Mouse (Mus musculus) MEL (cell line): ENCODE measurements around the gene Reps1. TPM values are rescaled to one million over a fixed set of nuclear protein-coding genes. Genes with fewer than 3 reads are reported as not detected.

ENCODE experiments used
- DNase-seq: peaks from one replicate; pipeline ENCODE4 v3.0.0; 2011; ENCODE audit warnings: low read depth, low spot score
- H3K27ac ChIP-seq: 2 replicates; pipeline ENCODE4 v1.5.1; 2012; ENCODE audit warnings: low read depth, mild to moderate bottlenecking, control low read depth, low read length, moderate library complexity; ENCODE audit not compliant: control insufficient read depth
- H3K27me3 ChIP-seq, 2 experiments: fragments of 150-350 bp in 1 of 2; sonication (generic) in 1 of 2; 2 replicates each; pipeline ENCODE4 v1.6.1; 2012; ENCODE audit warnings: low read length in 2 of 2, mild to moderate bottlenecking in 2 of 2, improper control_type of control experiment in 1 of 2, moderate library complexity in 1 of 2; ENCODE audit not compliant: insufficient read depth in 2 of 2, control insufficient read depth in 1 of 2
- H3K36me3 ChIP-seq, 2 experiments: 2 replicates each; pipeline ENCODE4 v1.6.1; 2012 to 2014; ENCODE audit warnings: low read length in 2 of 2, improper control_type of control experiment in 1 of 2, inconsistent platforms in 1 of 2, mild to moderate bottlenecking in 1 of 2; ENCODE audit not compliant: insufficient read depth in 2 of 2, control insufficient read depth in 1 of 2
- H3K4me1 ChIP-seq, 2 experiments: fragments of 150-350 bp in 1 of 2; sonication (generic) in 1 of 2; 2 replicates each; pipeline ENCODE4 v1.6.1; 2012; ENCODE audit warnings: low read length in 2 of 2, improper control_type of control experiment in 1 of 2, mild to moderate bottlenecking in 1 of 2; ENCODE audit not compliant: insufficient read depth in 2 of 2, control insufficient read depth in 1 of 2
- H3K4me3 ChIP-seq, 2 experiments: fragments of 150-350 bp in 1 of 2; sonication (generic) in 1 of 2; 2 replicates each; pipeline ENCODE4 v1.5.1; 2012; ENCODE audit warnings: low read depth in 2 of 2, low read length in 2 of 2, mild to moderate bottlenecking in 2 of 2, moderate library complexity in 2 of 2, control low read depth in 1 of 2, improper control_type of control experiment in 1 of 2; ENCODE audit not compliant: control insufficient read depth in 1 of 2, insufficient read depth in 1 of 2
- H3K79me2 ChIP-seq: 2 replicates; pipeline ENCODE4 v1.6.1; 2012; ENCODE audit warnings: mild to moderate bottlenecking, low read length, moderate library complexity; ENCODE audit not compliant: control insufficient read depth, poor library complexity, insufficient read depth
- H3K9ac ChIP-seq: 2 replicates; pipeline ENCODE4 v1.6.1; 2012; ENCODE audit warnings: low read depth, mild to moderate bottlenecking, control low read depth, low read length, moderate library complexity; ENCODE audit not compliant: control insufficient read depth, poor library complexity, severe bottlenecking
- H3K9me3 ChIP-seq: fragments of 150-350 bp; sonication (generic); replicated peaks from 2 replicates; pipeline ENCODE4 v1.6.1; 2012; ENCODE audit warnings: mild to moderate bottlenecking, low read length, improper control_type of control experiment, moderate library complexity; ENCODE audit not compliant: insufficient read depth
- CHD1 ChIP-seq: IDR thresholded peaks from 2 replicates; pipeline ENCODE4 v1.6.1; 2012; ENCODE audit warnings: low read depth, mild to moderate bottlenecking, inconsistent platforms, low read length, improper control_type of control experiment
- ELF1 ChIP-seq: IDR thresholded peaks from 2 replicates; pipeline ENCODE4 v1.6.1; 2014; ENCODE audit warnings: low read depth, mild to moderate bottlenecking, inconsistent platforms, low read length, improper control_type of control experiment, moderate library complexity
- ETS1 ChIP-seq: IDR thresholded peaks from 2 replicates; pipeline ENCODE4 v1.6.1; 2012; ENCODE audit warnings: low read depth, mild to moderate bottlenecking, inconsistent platforms, low read length, improper control_type of control experiment, moderate library complexity
- GATA1 ChIP-seq: IDR thresholded peaks from 2 replicates; pipeline ENCODE4 v1.6.1; 2011; ENCODE audit warnings: low read depth, low read length, improper control_type of control experiment
- HCFC1 ChIP-seq: IDR thresholded peaks from 2 replicates; pipeline ENCODE4 v1.6.1; 2012; ENCODE audit warnings: low read depth, mild to moderate bottlenecking, inconsistent platforms, low read length, improper control_type of control experiment, moderate library complexity
- MAFK ChIP-seq: IDR thresholded peaks from 2 replicates; pipeline ENCODE4 v1.6.1; 2011; ENCODE audit warnings: low read depth, mild to moderate bottlenecking, low read length, improper control_type of control experiment, borderline replicate concordance
- MAX ChIP-seq: IDR thresholded peaks from 2 replicates; pipeline ENCODE4 v1.6.1; 2011; ENCODE audit warnings: low read length, improper control_type of control experiment
- MAZ ChIP-seq: IDR thresholded peaks from 2 replicates; pipeline ENCODE4 v1.6.1; 2012; ENCODE audit warnings: low read depth, mild to moderate bottlenecking, inconsistent platforms, low read length, improper control_type of control experiment
- MXI1 ChIP-seq: IDR thresholded peaks from 2 replicates; pipeline ENCODE4 v1.6.1; 2011; ENCODE audit warnings: mild to moderate bottlenecking, low read depth, low read length, improper control_type of control experiment
- MYB ChIP-seq: IDR thresholded peaks from 2 replicates; pipeline ENCODE4 v1.6.1; 2011; ENCODE audit warnings: mild to moderate bottlenecking, low read depth, low read length, improper control_type of control experiment
- SIN3A ChIP-seq: IDR thresholded peaks from 2 replicates; pipeline ENCODE4 v1.6.1; 2012; ENCODE audit warnings: low read length, improper control_type of control experiment, inconsistent platforms
- TBP ChIP-seq: IDR thresholded peaks from 2 replicates; pipeline ENCODE4 v1.8.0; 2011; ENCODE audit warnings: low read depth, low read length, improper control_type of control experiment
- UBTF ChIP-seq: IDR thresholded peaks from 2 replicates; pipeline ENCODE4 v1.6.1; 2012; ENCODE audit warnings: low read depth, mild to moderate bottlenecking, inconsistent platforms, low read length, improper control_type of control experiment, moderate library complexity, borderline replicate concordance; ENCODE audit not compliant: insufficient read depth
- USF1 ChIP-seq: IDR thresholded peaks from 2 replicates; pipeline ENCODE4 v1.6.1; 2014; ENCODE audit warnings: low read depth, mild to moderate bottlenecking, inconsistent platforms, low read length, improper control_type of control experiment, moderate library complexity
- ZC3H11A ChIP-seq: IDR thresholded peaks from 2 replicates; pipeline ENCODE4 v1.6.1; 2012; ENCODE audit warnings: low read depth, mild to moderate bottlenecking, inconsistent platforms, low read length, improper control_type of control experiment
- ZKSCAN1 ChIP-seq: IDR thresholded peaks from 2 replicates; pipeline ENCODE4 v1.6.1; 2012; ENCODE audit warnings: low read depth, mild to moderate bottlenecking, inconsistent platforms, low read length, improper control_type of control experiment, moderate library complexity
- ZNF384 ChIP-seq: IDR thresholded peaks from 2 replicates; pipeline ENCODE4 v1.6.1; 2012; ENCODE audit warnings: low read depth, mild to moderate bottlenecking, inconsistent platforms, low read length, improper control_type of control experiment
- polyA plus RNA-seq, 2 experiments: library from polyadenylated mRNA; stranded (reverse) in 1 of 2; unstranded in 1 of 2; fragments of >175 nt in 1 of 2; fragments of >200 nt in 1 of 2; gene quantifications; 2 replicates each; pipeline versions ENCODE4 v1.2.1 to v1.2.4; 2012; ENCODE audit warnings: low replicate concordance in 2 of 2, low read depth in 1 of 2; ENCODE audit not compliant: insufficient read length in 2 of 2, insufficient read depth in 1 of 2, missing spikeins in 1 of 2
- total RNA-seq: library from RNA; depleted of rRNA; stranded (reverse); fragments of 300-350 nt; gene quantifications from 2 replicates; pipeline ENCODE4 v1.2.3, GENCODE M21; 2012; rRNA removed

Gene Reps1
- total and polyA plus RNA-seq, 3 experiments, result 40.0 to 80.3 TPM; not detected in 1

GRCm38 (mm10) chr10:18162435-18162971 lies 106.8 kb downstream of the Reps1 start:
- H3K4me3 ChIP-seq, result no peak overlapping the region
- no peak for TF ChIP-seq ZC3H11A
- TF ChIP-seq ZNF384, result no peak
- TF ChIP-seq GATA1, result no peak
- no peak for TF ChIP-seq MAZ
- no peak for TF ChIP-seq MXI1
- no peak for TF ChIP-seq MAX
- no peak for TF ChIP-seq ETS1
- no peak for TF ChIP-seq MYB
- no peak for TF ChIP-seq CHD1
- no peak for TF ChIP-seq SIN3A
- no peak for TF ChIP-seq ELF1
- no peak for TF ChIP-seq HCFC1
- TF ChIP-seq ZKSCAN1, result no peak
- TF ChIP-seq TBP, result no peak
- no peak for TF ChIP-seq MAFK
- TF ChIP-seq UBTF, result no peak
- TF ChIP-seq USF1, result no peak
- no peaks in the 10 kb centered on the region for H3K79me2 ChIP-seq
- no peaks in the 10 kb centered on the region for H3K27me3 ChIP-seq
- H3K9me3 ChIP-seq, result no peaks in the 10 kb centered on the region
- H3K4me1 ChIP-seq, result no peaks in the 10 kb centered on the region
- DNase-seq, result no peak
- no peak overlapping the region for H3K9ac ChIP-seq
- H3K36me3 ChIP-seq, result no peaks in the 10 kb centered on the region
- no peak overlapping the region for H3K27ac ChIP-seq

Other genes starting within 250 kb of the Reps1 start
- gene Heca, start 107.8 kb upstream of the Reps1 start, total RNA-seq, result 5.7 and 7.2 TPM in 2 replicates
- 10 to 100 TPM; 10.5 to 66.9 TPM for gene Heca, start 107.8 kb upstream of the Reps1 start, polyA plus RNA-seq
- 97.6 and 100 TPM in 2 replicates for gene Abracl, start 32.6 kb upstream of the Reps1 start, total RNA-seq
- gene Abracl, start 32.6 kb upstream of the Reps1 start, polyA plus RNA-seq, result 100 to 1,000 TPM in 1 of 2 experiments, not detected in 1; 110 TPM
- gene Ect2l, start 155.0 kb downstream of the Reps1 start, total RNA-seq, result not detected in 2 replicates
- gene Ect2l, start 155.0 kb downstream of the Reps1 start, polyA plus RNA-seq, result not detected
- gene Ccdc28a, start 179.1 kb downstream of the Reps1 start, total RNA-seq, result 5.0 and 7.0 TPM in 2 replicates
- gene Ccdc28a, start 179.1 kb downstream of the Reps1 start, polyA plus RNA-seq, result 10 to 100 TPM in 1 of 2 experiments, not detected in 1; 16.4 TPM